Mouse (Mus musculus) MEL (cell line): ENCODE measurements around the gene Gm1043.

Experiments
- CTCF ChIP-seq, 3 experiments: IDR thresholded peaks in 2 of 3; conservative IDR thresholded peaks in 1 of 3; 2 replicates each; pipeline ENCODE4 v1.5.1; 2011 to 2012; ENCODE audit warnings: low read length in 3 of 3, low read depth in 2 of 3, mild to moderate bottlenecking in 2 of 3, improper control_type of control experiment in 1 of 3, inconsistent platforms in 1 of 3, mixed read lengths in 1 of 3, moderate library complexity in 1 of 3; ENCODE audit not compliant: control insufficient read depth in 1 of 3, insufficient read depth in 1 of 3, poor library complexity in 1 of 3, severe bottlenecking in 1 of 3
- MXI1 ChIP-seq: IDR thresholded peaks from 2 replicates; pipeline ENCODE4 v1.6.1; 2011; ENCODE audit warnings: mild to moderate bottlenecking, low read depth, low read length, improper control_type of control experiment

GRCm38 (mm10) chr5:37180624-37181023 lies 95.5 kb downstream of the Gm1043 start:
- TF ChIP-seq CTCF (IDR thresholded peaks at IDR 0.05 in 2 of 3, conservative IDR thresholded peaks at IDR 0.05 in 1 of 3; ENCODE audit: control insufficient read depth in 1 of 3, insufficient read depth in 1 of 3, low read depth in 2 of 3, low read length in 3 of 3, poor library complexity in 1 of 3, severe bottlenecking in 1 of 3) (peak; percentile 43 to 45 (median 44)), MXI1 (no peak)
